Mouse (Mus musculus): ENCODE results near the gene Ppp1r15b. TPM values are rescaled to one million over a fixed set of nuclear protein-coding genes. Genes with fewer than 3 reads are reported as not detected.
A peak's percentile ranks its signal among the peaks of the same experiment; 100 is the strongest.

Ppp1r15b gene
- polyA plus RNA-seq, 1 experiment from 2014 or later = 22.3 TPM

DNA sequence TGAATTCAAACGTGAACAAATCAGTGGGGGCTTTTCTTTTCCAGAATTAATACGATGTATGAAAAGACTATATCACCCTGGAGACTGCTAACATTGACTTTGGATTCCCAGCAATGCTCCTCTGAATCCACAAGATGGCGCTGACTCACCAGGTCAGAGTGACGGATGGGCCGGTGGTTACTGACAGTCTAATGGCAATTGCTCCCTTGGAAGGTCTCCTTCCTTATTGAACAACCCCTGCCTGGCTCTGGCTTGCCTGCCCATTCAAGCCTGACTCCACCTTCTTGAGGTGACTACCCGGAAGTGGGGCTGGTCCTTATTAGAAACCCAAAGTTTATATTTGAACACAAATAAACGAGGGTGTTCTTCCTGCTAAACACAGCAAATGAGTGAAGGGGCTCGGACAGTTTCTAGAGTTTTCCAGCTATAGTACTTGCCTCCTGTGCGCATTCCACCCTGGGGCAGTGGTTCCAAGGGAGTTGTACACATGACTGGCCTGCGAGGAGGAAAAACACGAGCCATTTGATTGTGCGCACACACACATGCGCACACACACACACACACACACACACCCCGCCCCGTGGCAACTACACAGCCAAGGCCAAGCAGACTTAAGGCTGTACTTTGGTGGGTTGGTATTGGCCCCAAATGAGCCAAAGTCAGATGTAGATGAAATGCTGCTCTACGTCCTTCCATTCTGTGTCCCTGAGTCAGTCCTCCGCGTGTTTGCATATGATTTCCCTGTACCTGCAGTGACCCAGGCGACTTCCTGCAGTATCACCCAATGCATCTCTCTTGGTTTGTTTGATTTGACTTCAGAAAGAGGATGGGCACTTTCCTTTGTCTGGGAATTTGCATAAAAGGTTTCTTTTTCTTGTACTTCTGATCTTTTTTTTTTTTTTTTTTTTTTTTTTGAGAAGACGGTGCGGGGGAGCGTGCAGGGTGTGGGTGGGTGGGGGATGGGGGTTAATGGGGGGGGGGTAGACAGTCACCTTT is 15.4 kb downstream of the Ppp1r15b start:
- Histone ChIP-seq H3K9me3 (replicated peaks; ENCODE audit: control insufficient read depth, low read length) (no peaks in the 10 kb centered on the region), H3K4me2 (ENCODE audit: low read depth, low read length) (no peak overlapping the region), H3K27me3 (ENCODE audit: control insufficient read depth, insufficient read depth, low read length) (no peaks in the 10 kb centered on the region), H3K4me3 (ENCODE audit: low read length) (no peak overlapping the region), H3K27ac (ENCODE audit: low read length) (no peak overlapping the region), H3K9ac (ENCODE audit: low read length) (no peak overlapping the region), H3K4me1 (ENCODE audit: control insufficient read depth, insufficient read depth, low read length) (no peaks in the 10 kb centered on the region), H3K36me3 (ENCODE audit: control insufficient read depth, insufficient read depth) (no peaks in the 10 kb centered on the region)
- 63% methylated on average over 22 of the region's 22 CpGs for WGBS
- ATAC-seq (replicated peaks; ENCODE audit: extremely low read depth, insufficient read depth, low FRiP score) = no peak

DNA sequence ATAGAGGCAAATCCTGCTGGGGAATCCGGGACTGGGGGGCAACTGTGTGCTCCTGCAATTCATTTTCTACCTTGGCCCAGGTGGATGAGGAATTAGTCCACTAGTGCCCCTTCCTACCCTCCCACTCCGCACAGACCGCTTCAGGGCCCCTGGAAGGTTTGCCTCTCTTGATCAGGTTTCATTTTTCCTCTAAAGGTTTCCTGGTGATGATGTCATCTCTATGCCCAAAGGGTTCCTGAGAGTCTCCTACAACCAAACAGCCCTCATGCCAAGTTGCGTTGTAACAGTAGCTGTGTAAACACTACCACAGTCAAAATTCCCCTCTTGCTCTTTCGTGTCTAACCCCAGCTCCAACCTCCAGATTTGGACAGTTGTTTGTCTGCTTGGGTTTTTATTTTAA is 16.4 kb downstream of the Ppp1r15b start:
- ATAC-seq (replicated peaks; ENCODE audit: extremely low read depth, insufficient read depth, low FRiP score) = no peak
- 73% methylated on average over 5 of the region's 5 CpGs for WGBS
- H3K9me3 ChIP-seq (replicated peaks; ENCODE audit: control insufficient read depth, low read length) = no peaks in the 10 kb centered on the region

DNA sequence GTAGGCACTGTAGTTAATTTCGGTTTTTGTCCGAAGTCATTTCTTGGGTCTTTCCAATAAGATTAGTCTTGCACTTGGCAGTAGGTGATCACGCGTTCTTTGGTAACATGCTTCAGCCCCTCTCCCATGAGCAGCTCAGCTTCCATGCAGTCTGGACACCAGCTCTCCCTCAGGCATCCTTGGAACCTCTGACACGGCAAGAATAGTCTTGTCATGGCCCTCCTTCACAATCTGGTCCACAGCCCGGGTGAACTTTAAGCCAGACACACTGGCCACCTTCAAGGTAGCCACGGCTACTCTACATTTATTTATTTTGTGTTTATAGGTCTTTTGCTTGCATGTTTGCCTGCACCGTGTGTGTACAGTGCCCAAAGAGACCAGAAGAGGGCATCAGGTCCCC is 17.2 kb downstream of the Ppp1r15b start:
- no peak overlapping the region for H3K4me3 ChIP-seq (ENCODE audit: low read length)
- H3K27ac ChIP-seq (ENCODE audit: low read length) = no peak overlapping the region
- no peaks in the 10 kb centered on the region for H3K4me1 ChIP-seq (ENCODE audit: control insufficient read depth, insufficient read depth, low read length)
- WGBS = 88% methylated on average over 8 of the region's 8 CpGs
- H3K9ac ChIP-seq (ENCODE audit: low read length) = no peak overlapping the region
- H3K4me2 ChIP-seq (ENCODE audit: low read depth, low read length) = no peak overlapping the region
- no peaks in the 10 kb centered on the region for H3K9me3 ChIP-seq (replicated peaks; ENCODE audit: control insufficient read depth, low read length)
- H3K27me3 ChIP-seq (ENCODE audit: control insufficient read depth, insufficient read depth, low read length) = no peaks in the 10 kb centered on the region
- no peaks in the 10 kb centered on the region for H3K36me3 ChIP-seq (ENCODE audit: control insufficient read depth, insufficient read depth)
- ATAC-seq (replicated peaks; ENCODE audit: extremely low read depth, insufficient read depth, low FRiP score) = no peak

More for the DNA sequence above, 16.4 kb downstream of the Ppp1r15b start:
- Histone ChIP-seq H3K4me1 (ENCODE audit: control insufficient read depth, insufficient read depth, low read length) (no peaks in the 10 kb centered on the region), H3K27ac (ENCODE audit: low read length) (no peak overlapping the region), H3K36me3 (ENCODE audit: control insufficient read depth, insufficient read depth) (no peaks in the 10 kb centered on the region), H3K27me3 (ENCODE audit: control insufficient read depth, insufficient read depth, low read length) (no peaks in the 10 kb centered on the region), H3K9ac (ENCODE audit: low read length) (no peak overlapping the region), H3K4me3 (ENCODE audit: low read length) (no peak overlapping the region), H3K4me2 (ENCODE audit: low read depth, low read length) (no peak overlapping the region)

DNA sequence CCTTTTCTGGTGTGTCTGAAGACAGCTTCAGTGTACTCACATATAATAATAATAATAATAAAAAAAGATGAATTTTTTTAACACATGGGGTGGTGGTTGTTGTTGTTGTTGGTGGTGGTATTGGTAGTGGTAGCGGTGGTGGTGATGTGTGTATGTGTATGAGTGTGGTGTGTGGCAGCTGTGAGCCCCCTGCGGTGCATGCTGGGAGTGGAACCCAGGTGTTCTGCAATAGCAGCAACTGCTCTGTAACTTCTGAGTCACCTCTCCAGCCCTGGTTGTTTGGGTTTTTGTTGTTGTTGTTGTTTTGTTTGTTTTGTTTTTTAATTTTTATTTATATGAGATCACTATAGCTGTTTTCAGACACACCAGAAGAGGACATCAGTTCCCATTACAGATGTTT is 19.6 kb downstream of the Ppp1r15b start:
- 100% methylated on average over 2 of the region's 2 CpGs for WGBS
- H3K4me3 ChIP-seq (ENCODE audit: low read length) = no peak overlapping the region
- H3K27me3 ChIP-seq (ENCODE audit: control insufficient read depth, insufficient read depth, low read length) = no peaks in the 10 kb centered on the region
- no peak overlapping the region for H3K9ac ChIP-seq (ENCODE audit: low read length)
- H3K9me3 ChIP-seq (replicated peaks; ENCODE audit: control insufficient read depth, low read length) = no peaks in the 10 kb centered on the region
- ATAC-seq (replicated peaks; ENCODE audit: extremely low read depth, insufficient read depth, low FRiP score) = no peak
- H3K36me3 ChIP-seq (ENCODE audit: control insufficient read depth, insufficient read depth) = no peaks in the 10 kb centered on the region
- H3K4me2 ChIP-seq (ENCODE audit: low read depth, low read length) = no peak overlapping the region
- H3K27ac ChIP-seq (ENCODE audit: low read length) = no peak overlapping the region
- no peaks in the 10 kb centered on the region for H3K4me1 ChIP-seq (ENCODE audit: control insufficient read depth, insufficient read depth, low read length)

DNA sequence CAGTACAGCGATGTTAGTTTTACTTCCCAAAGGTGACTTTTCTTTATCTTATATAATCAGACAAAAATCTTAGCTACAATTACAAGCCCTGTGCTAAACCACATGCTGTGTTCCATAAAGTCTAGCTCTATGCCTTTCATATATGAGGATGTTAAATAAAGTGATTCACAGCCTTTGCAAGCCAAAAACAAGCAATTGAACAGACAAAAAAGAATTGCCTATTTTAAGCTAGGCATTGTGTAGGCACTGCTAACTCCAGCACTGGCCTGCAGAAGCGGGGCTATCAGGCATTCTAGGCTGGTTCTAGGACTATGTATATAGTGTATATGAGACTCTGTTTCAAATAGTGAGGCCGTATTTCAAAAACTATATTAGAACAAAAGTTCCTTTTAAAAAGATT is 21.3 kb downstream of the Ppp1r15b start:
- no peak overlapping the region for H3K4me3 ChIP-seq (ENCODE audit: low read length)
- no peak overlapping the region for H3K27ac ChIP-seq (ENCODE audit: low read length)
- H3K9me3 ChIP-seq (replicated peaks; ENCODE audit: control insufficient read depth, low read length) = no peaks in the 10 kb centered on the region
- H3K4me1 ChIP-seq (ENCODE audit: control insufficient read depth, insufficient read depth, low read length) = no peaks in the 10 kb centered on the region
- no peak overlapping the region for H3K4me2 ChIP-seq (ENCODE audit: low read depth, low read length)
- ATAC-seq (replicated peaks; ENCODE audit: extremely low read depth, insufficient read depth, low FRiP score) = no peak
- H3K27me3 ChIP-seq (ENCODE audit: control insufficient read depth, insufficient read depth, low read length) = no peaks in the 10 kb centered on the region
- 84% methylated on average over 3 of the region's 3 CpGs for WGBS
- no peak overlapping the region for H3K9ac ChIP-seq (ENCODE audit: low read length)
- no peaks in the 10 kb centered on the region for H3K36me3 ChIP-seq (ENCODE audit: control insufficient read depth, insufficient read depth)

DNA sequence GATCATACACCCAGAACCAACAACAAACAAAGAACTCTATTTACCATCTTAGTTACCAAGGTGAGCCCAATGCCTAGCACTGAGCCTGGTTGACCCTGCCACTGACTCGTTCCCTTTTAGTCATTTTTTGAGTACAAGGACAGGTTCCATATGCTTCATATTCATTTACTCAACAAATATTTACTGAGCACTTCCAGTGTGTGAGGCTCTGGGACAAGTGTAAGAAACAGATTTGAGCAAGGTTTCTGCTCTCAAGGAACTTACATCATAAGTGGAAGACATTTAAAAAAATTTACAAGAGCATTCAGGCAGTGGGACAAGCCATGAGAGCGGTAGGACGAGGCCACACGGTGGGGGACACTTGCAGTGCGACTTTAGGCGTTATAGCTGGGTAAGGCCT is 24.3 kb downstream of the Ppp1r15b start:
- no peak for ATAC-seq (replicated peaks; ENCODE audit: extremely low read depth, insufficient read depth, low FRiP score)
- Histone ChIP-seq H3K27me3 (ENCODE audit: control insufficient read depth, insufficient read depth, low read length) (peaks cover 4% of the 10 kb centered on the region; the same call in 1 of the 2 replicates), H3K27ac (ENCODE audit: low read length) (no peak overlapping the region), H3K4me1 (ENCODE audit: control insufficient read depth, insufficient read depth, low read length) (peaks cover 8% of the 10 kb centered on the region), H3K9ac (ENCODE audit: low read length) (no peak overlapping the region), H3K9me3 (replicated peaks; ENCODE audit: control insufficient read depth, low read length) (no peaks in the 10 kb centered on the region), H3K4me3 (ENCODE audit: low read length) (no peak overlapping the region), H3K36me3 (ENCODE audit: control insufficient read depth, insufficient read depth) (no peaks in the 10 kb centered on the region), H3K4me2 (ENCODE audit: low read depth, low read length) (no peak overlapping the region)
- 78% methylated on average over 6 of the region's 6 CpGs for WGBS

DNA sequence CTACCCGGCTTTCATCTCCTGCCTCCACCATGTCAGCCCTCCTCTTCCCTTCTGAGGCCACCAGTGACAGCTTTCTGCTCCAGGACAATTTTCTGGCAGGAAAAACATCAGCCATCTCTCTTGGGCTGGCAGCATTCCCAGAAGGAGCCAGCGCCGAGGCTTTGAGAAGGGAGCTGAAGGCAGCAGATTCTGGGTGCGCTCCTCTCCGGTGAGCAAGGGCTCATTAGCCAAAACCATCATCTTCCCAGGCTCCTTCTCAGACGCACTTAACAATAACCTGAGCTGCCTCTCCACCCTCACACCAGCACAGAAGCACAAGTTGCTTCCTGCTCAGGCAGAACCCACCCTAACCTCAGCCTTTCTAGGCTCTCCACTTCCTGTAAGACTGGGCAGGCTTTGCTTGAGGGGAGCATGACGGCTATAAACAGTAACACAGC is 28.2 kb downstream of the Ppp1r15b start:
- peak overlapping the region; percentile 38 for H3K4me2 ChIP-seq (ENCODE audit: low read depth, low read length)
- H3K4me3 ChIP-seq (ENCODE audit: low read length) = peak overlapping the region; percentile 1; the same call in 1 of the 2 replicates
- no peak overlapping the region for H3K27ac ChIP-seq (ENCODE audit: low read length)
- no peaks in the 10 kb centered on the region for H3K36me3 ChIP-seq (ENCODE audit: control insufficient read depth, insufficient read depth)
- peaks cover 32% of the 10 kb centered on the region for H3K27me3 ChIP-seq (ENCODE audit: control insufficient read depth, insufficient read depth, low read length)
- H3K9ac ChIP-seq (ENCODE audit: low read length) = peak overlapping the region; percentile 34; the same call in 1 of the 2 replicates
- no peak for ATAC-seq (replicated peaks; ENCODE audit: extremely low read depth, insufficient read depth, low FRiP score)
- H3K9me3 ChIP-seq (replicated peaks; ENCODE audit: control insufficient read depth, low read length) = no peaks in the 10 kb centered on the region
- H3K4me1 ChIP-seq (ENCODE audit: control insufficient read depth, insufficient read depth, low read length) = peaks cover 11% of the 10 kb centered on the region
- WGBS = 18% methylated on average over 7 of the region's 7 CpGs

DNA sequence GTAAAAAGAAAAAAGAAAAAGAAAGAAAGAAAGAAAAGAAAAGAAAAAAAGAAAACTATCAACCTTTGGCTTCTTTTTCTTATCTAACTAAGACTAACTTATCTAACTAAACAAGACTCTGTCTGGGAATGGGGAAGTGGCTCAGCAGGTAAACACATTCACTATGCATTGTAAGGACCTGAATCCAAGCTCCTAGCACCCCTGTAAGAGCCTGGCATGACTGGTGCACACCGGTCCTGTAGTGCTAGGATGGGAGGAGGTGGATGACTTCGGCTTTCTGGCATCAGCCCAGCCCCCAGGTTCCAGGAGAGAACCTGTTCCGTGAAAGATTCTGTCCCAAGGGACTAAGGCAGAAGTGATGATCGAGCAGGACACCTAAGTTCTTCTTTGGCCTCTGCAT is 30.6 kb downstream of the Ppp1r15b start:
- WGBS = 61% methylated on average over 4 of the region's 4 CpGs
- Histone ChIP-seq H3K4me1 (ENCODE audit: control insufficient read depth, insufficient read depth, low read length) (peaks cover 13% of the 10 kb centered on the region), H3K9ac (ENCODE audit: low read length) (no peak overlapping the region), H3K4me3 (ENCODE audit: low read length) (no peak overlapping the region), H3K4me2 (ENCODE audit: low read depth, low read length) (no peak overlapping the region), H3K27me3 (ENCODE audit: control insufficient read depth, insufficient read depth, low read length) (peaks cover 51% of the 10 kb centered on the region), H3K9me3 (replicated peaks; ENCODE audit: control insufficient read depth, low read length) (no peaks in the 10 kb centered on the region), H3K27ac (ENCODE audit: low read length) (no peak overlapping the region), H3K36me3 (ENCODE audit: control insufficient read depth, insufficient read depth) (no peaks in the 10 kb centered on the region)
- ATAC-seq (replicated peaks; ENCODE audit: extremely low read depth, insufficient read depth, low FRiP score) = no peak

DNA sequence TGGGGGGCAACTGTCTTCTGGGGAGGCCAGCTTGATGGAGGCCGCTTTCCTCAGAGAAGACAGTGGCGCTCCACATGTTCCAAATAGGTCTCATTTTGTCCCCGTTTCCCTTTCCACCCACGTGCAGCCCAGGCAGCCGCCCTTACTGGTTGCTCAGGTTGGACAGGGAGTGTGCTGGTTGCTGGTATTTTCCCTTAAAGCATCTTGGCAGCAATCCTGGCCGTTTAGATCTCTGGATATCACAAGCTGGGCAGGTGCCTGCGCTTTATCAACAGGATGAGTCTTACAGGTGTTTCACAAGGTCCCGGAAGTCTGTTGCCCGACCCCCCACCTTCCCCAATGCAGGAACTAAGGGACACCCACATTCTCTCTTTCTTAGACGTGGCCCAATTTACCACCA is 31.1 kb downstream of the Ppp1r15b start:
- Histone ChIP-seq H3K9me3 (replicated peaks; ENCODE audit: control insufficient read depth, low read length) (no peaks in the 10 kb centered on the region), H3K36me3 (ENCODE audit: control insufficient read depth, insufficient read depth) (no peaks in the 10 kb centered on the region), H3K4me2 (ENCODE audit: low read depth, low read length) (no peak overlapping the region), H3K27ac (ENCODE audit: low read length) (no peak overlapping the region), H3K27me3 (ENCODE audit: control insufficient read depth, insufficient read depth, low read length) (peaks cover 51% of the 10 kb centered on the region), H3K4me3 (ENCODE audit: low read length) (no peak overlapping the region), H3K4me1 (ENCODE audit: control insufficient read depth, insufficient read depth, low read length) (peaks cover 13% of the 10 kb centered on the region), H3K9ac (ENCODE audit: low read length) (no peak overlapping the region)
- no peak for ATAC-seq (replicated peaks; ENCODE audit: extremely low read depth, insufficient read depth, low FRiP score)
- 65% methylated on average over 10 of the region's 10 CpGs for WGBS
